Mouse (Mus musculus) T-cell, adult 2 months (primary cell): Measurements from ENCODE around the gene Dnajb12.

ENCODE experiments used
- DNase-seq: peaks from one replicate; pipeline ENCODE4 v3.0.0; 2022; ENCODE audit warnings: low spot score

The Dnajb12 gene

DNA sequence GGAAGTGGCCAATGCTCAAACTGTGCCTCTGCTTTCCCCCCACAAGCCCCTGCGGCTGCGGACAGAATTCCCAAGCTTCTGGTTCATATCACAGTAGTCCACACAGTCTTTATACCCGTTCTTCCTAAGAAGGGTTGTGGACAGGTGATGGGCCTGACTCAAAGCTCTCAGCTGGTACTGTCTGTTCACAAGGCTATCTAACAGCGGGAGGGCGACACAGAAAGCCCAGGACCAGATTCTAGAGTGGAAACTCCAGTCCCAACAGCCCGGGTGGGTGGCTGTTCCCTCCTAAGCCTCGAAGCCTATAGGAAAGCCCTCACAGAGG is 41.1 kb downstream of the Dnajb12 start:
- DNase-seq = no peak

DNA sequence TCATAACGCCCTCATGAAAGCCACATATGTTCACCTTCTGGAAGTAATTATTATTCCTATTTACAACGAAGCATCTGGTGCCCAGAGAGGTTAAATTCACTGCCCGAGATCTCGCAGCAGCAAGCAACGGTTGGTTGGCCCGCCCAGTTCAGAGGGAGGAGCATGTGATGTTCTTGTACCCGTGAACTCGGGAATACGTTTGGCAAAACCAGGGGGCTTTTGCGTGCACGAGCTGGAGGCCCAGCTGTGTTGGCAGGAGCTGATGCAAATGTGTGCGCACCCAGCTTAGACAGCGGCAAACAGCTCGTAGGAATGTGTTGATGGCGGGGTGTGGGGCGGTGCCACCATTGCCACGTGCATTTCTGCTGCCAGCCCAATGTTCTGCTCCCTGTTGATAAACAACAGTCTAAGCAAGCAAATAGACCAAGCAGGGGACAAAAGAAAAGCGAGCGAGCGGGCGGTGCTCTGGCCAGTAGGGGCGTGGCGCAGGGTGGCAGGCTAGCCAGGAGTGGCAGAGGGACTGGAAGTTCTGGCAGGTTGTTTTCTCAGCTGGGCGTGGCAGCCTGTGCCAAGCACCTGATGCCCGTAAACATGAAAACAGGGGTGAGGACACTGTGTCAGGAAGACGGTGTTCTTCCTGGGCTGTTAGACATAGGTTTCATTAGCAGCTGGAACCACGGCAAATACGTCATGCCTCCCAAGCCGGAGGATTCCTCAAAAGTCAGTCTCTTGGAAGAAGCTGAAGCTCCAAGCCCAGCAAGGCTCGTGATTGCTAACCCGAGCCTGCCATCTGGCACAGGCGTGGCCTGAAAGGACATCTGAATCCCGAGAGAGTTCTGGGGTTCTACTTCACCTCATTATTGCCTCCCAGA is 41.7 kb downstream of the Dnajb12 start:
- peak; percentile 36 for DNase-seq

- DNase-seq = no peak
Observed at GRCm38 (mm10) chr10:59923493-59923892, 44.1 kb downstream of the Dnajb12 start.

- no peak for DNase-seq
Observed at GRCm38 (mm10) chr10:59924305-59924704, 44.9 kb downstream of the Dnajb12 start.

DNA sequence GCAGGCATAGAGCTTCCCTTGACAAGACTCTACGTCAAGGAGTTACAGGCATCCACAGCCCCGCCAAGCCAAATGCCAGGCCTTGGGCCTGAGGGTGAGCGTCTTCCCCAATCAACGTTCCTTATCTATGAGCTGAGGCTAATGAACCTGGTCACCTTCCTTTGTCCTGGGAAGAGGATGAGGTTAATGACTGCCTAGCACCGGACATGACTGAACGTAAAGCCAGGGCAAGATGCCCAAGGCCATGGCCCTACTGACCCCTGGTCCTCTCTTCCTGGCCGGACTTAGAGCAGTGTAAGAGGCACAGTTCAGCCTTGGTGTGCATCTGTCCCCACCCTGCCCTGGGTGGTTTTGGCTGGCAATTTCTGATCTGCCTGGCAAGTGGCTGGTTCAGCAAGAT is 49.8 kb downstream of the Dnajb12 start:
- DNase-seq = no peak

- no peak for DNase-seq
Observed at GRCm38 (mm10) chr10:59930996-59931395, 51.6 kb downstream of the Dnajb12 start.

GRCm38 (mm10) chr10:59932521-59932920 is 53.2 kb downstream of the Dnajb12 start:
- DNase-seq = peak; percentile 70

GRCm38 (mm10) chr10:59934039-59934438 is 54.7 kb downstream of the Dnajb12 start:
- DNase-seq = no peak

- DNase-seq = no peak
Observed at GRCm38 (mm10) chr10:59936058-59936856, 56.9 kb downstream of the Dnajb12 start.

DNA sequence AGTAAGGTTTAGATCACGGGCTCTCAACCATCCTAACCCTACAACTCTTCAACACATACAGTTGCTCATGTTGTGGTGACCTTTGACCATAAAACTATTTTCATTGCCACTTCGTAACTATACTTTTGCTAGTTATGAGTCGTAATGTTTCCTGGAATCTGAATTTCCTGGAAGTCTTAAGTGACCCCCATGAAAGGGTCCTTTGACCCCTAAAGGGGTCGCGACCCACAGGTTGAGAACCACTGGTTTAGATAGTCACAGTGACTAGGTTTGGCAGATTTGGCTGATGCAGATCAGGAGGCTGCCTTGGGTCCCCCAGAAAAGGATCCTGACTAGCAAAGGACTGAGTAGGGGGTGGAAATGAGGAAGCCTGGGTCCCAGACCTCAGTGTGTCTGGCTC is 59.3 kb downstream of the Dnajb12 start:
- no peak for DNase-seq

DNA sequence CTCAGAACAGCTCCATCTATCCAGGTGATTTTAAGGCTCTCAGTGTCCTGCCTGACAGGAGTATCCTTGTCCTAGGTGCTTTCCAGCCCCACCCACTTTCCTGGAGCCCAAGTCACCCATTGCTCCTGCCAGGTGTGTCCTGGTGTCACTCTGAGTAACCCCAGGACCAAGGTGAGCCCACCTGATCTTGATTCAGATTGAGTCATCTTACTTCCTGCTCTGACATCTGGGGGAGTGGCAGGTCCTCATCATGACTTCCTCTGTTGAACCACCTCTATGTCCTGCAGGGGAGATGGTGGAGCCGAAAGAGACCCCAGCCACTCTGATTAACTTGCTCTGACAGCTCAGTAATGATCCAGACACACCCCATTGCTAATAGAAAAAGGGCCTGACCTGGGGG is 59.7 kb downstream of the Dnajb12 start:
- DNase-seq = no peak

DNA sequence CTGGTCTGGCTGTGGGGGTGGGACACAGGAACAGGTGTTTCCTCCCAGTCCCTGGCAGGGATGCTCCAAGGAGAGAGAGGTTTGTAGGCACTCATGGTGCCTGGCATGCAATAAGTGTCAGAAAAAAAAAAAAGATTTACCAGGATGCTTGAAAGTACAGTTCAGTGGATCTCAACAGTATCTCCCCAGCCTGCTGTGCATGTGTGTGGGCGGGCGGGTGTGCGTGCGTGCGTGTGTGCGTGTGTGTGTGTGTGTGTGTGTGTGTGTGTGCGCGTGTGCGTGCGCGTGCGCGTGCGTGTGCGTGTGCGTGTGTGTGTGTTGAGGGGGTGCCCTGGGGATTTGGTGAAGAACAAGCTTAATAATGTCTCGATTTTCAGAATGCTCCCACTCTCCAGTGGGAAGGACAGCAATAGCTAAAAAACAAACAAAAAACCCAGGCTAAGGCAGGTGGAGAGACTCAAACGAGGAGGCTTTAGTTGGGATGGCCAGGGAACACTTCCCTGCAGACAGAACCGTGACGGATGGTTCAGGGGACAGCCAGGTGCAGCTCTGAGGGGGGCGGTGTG is 63.0 kb downstream of the Dnajb12 start:
- peak; percentile 34 for DNase-seq

GRCm38 (mm10) chr10:59942847-59943420 is 63.6 kb downstream of the Dnajb12 start:
- DNase-seq = no peak

DNA sequence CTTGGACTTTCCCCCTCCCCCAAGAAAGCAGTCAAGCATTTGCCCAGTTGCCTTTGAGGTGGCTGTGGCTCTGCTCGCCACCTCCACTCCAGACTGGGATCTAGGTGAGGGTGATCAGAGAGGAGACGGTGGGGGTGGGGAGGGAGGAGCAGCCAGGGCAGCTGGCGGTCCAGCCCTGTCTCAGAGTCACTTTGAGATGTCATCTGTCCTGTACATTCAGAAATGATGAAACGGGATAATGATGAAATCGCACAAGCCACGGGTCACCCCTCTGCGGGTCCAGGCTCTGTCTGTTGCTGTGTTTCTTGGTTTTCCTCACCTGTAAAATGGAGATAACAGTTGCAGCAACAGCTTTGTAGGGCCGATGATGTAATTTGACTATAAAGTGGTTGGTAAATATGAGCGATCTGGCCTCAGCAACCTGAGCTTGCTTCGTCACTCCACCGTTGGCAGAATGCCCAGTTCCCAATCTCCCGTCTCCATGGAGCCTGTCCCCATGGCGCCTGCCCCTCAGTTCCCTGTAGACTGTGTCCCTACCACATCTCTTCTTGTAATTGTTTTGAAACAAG is 64.1 kb downstream of the Dnajb12 start:
- DNase-seq = no peak

DNA sequence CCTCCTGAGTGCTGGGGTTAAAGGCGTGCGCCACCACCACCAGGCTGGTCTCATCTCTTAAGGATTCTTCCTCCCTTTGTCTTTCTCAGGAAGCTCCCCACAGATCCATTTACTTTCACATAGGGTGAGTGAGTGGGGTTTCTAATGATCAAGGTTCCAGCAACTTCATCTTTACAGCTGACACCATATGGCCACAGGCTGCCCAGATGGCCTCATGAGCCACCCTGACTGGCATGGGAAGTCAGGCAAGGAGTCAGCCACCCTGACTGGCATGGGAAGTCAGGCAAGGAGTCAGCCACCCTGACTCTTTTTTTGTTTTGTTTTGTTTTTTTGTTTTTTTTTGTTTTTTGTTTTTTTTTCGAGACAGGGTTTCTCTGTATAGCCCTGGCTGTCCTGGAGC is 66.1 kb downstream of the Dnajb12 start:
- DNase-seq = no peak

- no peak for DNase-seq
Observed at GRCm38 (mm10) chr10:59946362-59946761, 67.0 kb downstream of the Dnajb12 start.

GRCm38 (mm10) chr10:59947296-59948073 is 68.1 kb downstream of the Dnajb12 start:
- peak; percentile 34 for DNase-seq

DNA sequence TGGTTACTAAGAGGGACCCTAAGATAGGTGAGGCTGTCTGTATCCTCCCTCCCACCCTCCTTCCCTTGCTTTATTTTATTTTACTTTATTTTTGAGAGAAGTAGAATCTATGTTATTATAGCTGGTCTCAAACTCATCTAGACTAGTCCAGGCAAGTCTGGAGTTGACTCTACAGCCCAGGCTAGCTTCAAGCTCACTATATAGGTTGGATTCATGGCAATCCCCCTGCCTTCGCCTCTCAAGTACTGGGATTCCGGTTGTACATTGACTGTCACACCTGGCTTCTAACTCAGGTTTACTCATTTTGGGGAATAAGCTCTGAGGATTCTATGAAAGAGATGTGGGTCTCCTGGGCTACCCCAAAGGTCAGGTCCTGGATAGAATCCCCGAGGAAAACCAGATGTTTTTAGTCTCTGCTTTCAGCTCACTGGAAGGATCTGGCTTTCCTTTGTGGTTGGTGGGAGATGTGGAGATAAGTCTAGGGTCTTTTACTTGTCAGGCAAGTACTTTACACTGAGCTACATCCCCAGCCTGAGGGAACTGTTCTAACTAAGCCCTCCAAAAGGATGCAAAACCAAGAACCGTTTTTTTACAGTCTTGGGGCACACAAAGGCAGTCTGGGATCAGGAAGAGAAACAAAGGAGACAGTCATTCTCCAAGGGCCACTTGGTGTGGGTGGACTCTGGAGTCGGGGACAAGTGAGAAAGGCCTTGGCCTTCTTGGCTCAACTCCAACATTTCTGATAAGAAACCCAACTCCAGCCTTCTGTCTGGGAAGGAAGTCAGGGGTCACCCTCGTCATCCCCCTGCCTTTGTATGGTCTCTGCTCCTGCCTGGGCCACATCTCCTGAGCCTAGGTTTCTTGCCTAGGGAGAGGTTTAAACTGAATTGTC is 69.3 kb downstream of the Dnajb12 start:
- DNase-seq = no peak
